Mouse (Mus musculus): Measurements from ENCODE around the gene Gtf2i.

The Gtf2i gene

DNA sequence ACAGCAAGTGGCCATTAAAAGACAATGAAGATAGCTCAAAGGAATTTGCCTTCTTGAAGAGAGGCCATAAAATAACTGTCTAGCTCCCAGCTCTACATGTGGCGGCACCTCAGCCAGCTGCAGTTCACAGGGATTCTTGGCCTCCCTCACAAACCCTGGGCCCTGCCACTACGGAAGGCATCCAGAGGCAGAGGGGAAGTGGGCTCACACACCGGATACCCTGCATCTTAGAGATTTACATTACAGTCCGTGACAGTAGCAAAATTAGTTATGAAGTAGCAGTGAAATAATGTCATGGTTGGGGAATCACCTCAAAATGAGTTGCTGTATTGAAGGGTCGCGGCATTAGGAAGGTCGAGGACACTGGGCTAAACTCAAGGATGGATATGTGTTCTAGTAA, 126.0 kb downstream of the Gtf2i start:
- DNase-seq: no peak

Data from lung, postnatal 36 days (tissue).